In the genomic region with DNA sequence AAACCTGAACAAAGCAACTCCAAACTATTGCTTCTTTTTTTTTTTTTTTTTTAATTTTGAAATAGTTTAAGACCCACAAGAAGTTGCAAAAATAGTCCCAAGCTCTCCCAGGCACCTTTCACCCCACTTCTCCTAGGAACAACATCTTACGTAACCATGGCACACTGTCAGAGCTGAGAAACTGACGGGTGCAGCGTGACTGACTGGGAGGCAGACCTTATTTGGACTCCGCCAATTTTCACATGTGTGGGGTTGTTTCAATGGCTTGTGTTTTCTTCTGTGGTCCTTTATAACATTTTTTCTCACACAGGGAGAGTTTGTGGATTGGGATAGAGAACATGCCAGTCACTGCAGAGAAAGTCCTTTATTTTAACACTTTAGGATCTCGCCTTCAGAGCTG, we compare ENCODE assay signal across 16 mouse cellular contexts.
DNase-seq lines count a peak whose midpoint lies in the region; ATAC-seq and TF ChIP-seq lines count a peak whose summit lies in the region.
"Had no signal": no experiment of that assay in that cellular context is flagged by ENCODE, and none has a peak within 500 bp of the region (broad histone marks: within the 10 kb centered on the region; RNA-seq: fewer than 3 reads in every experiment).

No protein-coding gene starts in this region.

- no peaks in the 10 kb centered on the region for H3K27me3 ChIP-seq in liver, postnatal 0 days (ENCODE audit: insufficient read depth, low read length)
- H3K27me3 ChIP-seq: forebrain, embryonic 12.5 days; midbrain, embryonic 12.5 days had no signal

- 0 out of 2 replicates have a peak, but pooled peaks cover 3% of the 10 kb centered on the region for H3K4me1 ChIP-seq in liver, postnatal 0 days (ENCODE audit: insufficient read depth)
- H3K4me1 ChIP-seq: forebrain, embryonic 12.5 days; midbrain, embryonic 12.5 days had no signal

- no peaks in the 10 kb centered on the region for H3K36me3 ChIP-seq in liver, postnatal 0 days (replicated peaks; ENCODE audit: insufficient read depth, low read length)
- H3K36me3 ChIP-seq: forebrain, embryonic 12.5 days; heart, embryonic 15.5 days; midbrain, embryonic 12.5 days had no signal

- no peak overlapping the region for H3K27ac ChIP-seq in liver, postnatal 0 days (ENCODE audit: low read depth)
- H3K27ac ChIP-seq: forebrain, embryonic 12.5 days; heart, embryonic 15.5 days; hindbrain, embryonic 14.5 days; midbrain, embryonic 12.5 days had no signal

- WGBS in liver, postnatal 0 days (ENCODE audit: insufficient replicate concordance) = 57% methylated on average over 5 of the region's 5 CpGs

- TF ChIP-seq EP300 in liver, postnatal 0 days (IDR thresholded peaks at IDR 0.05; ENCODE audit: low read depth) = no peak

- peak; percentile 78 for ATAC-seq in liver, postnatal 0 days
- peak; percentile 87 for ATAC-seq in granulocyte monocyte progenitor cell, adult 5-6 weeks (replicated peaks; ENCODE audit: poor library complexity, severe bottlenecking)
- ATAC-seq in megakaryocyte progenitor cell, adult 5-6 weeks (replicated peaks; ENCODE audit: poor library complexity) = peak; percentile 82
- ATAC-seq: activated CD4-positive, CD25-positive, alpha-beta regulatory T cell, adult 4 months; intestine, postnatal 0 days had no signal

- H3K4me2 ChIP-seq in liver, postnatal 0 days (ENCODE audit: low read depth, low read length) = no peak overlapping the region
- H3K4me2 ChIP-seq: forebrain, embryonic 12.5 days; heart, embryonic 15.5 days; hindbrain, embryonic 14.5 days; midbrain, embryonic 12.5 days had no signal

- DNase-seq in heart, adult 18-20 months = peak; percentile 58 to 77
- DNase-seq in heart, postnatal 25 days (ENCODE audit: low spot score) = no peak
- DNase-seq in liver, postnatal 0 days = no peak
- DNase-seq in liver = no peak
- no peak for DNase-seq in cerebellum, postnatal 36 days
- DNase-seq: left cerebral cortex, postnatal 4 days; right cerebral cortex, postnatal 25 days; thymus, postnatal 14 days had no signal

- TF ChIP-seq CTCF in liver, postnatal 0 days (IDR thresholded peaks at IDR 0.05; ENCODE audit: low read depth) = no peak

- no peak overlapping the region for H3K9ac ChIP-seq in liver, postnatal 0 days (replicated peaks)
- H3K9ac ChIP-seq: forebrain, embryonic 12.5 days; heart, embryonic 15.5 days; hindbrain, embryonic 14.5 days; midbrain, embryonic 12.5 days had no signal

- intact Hi-C loops in heart, postnatal 25 days (cut with DNase I) = no loop called here

- H3K4me3 ChIP-seq in liver, postnatal 0 days (ENCODE audit: low read depth, low read length) = no peak overlapping the region
- H3K4me3 ChIP-seq: forebrain, embryonic 12.5 days; heart, embryonic 15.5 days; midbrain, embryonic 12.5 days had no signal

- H3K9me3 ChIP-seq in liver, postnatal 0 days (ENCODE audit: low read length) = no peaks in the 10 kb centered on the region
- H3K9me3 ChIP-seq: forebrain, embryonic 12.5 days; heart, embryonic 15.5 days; midbrain, embryonic 12.5 days had no signal

Comparison
In these comparisons a context has a peak if more than half of its experiments do, and no peak if none do; other contexts are left out.
1. DNase-seq: peak in heart, adult 18-20 months (2 of 2); none in heart, postnatal 25 days (single experiment), liver, postnatal 0 days (single experiment), liver (single experiment) and cerebellum, postnatal 36 days (0 of 2).
2. Peak in every context shown above with its lines, with median percentiles within 50 percentile points of each other: ATAC-seq.